ENCODE assay signal across 8 mouse cellular contexts in the genomic region with DNA sequence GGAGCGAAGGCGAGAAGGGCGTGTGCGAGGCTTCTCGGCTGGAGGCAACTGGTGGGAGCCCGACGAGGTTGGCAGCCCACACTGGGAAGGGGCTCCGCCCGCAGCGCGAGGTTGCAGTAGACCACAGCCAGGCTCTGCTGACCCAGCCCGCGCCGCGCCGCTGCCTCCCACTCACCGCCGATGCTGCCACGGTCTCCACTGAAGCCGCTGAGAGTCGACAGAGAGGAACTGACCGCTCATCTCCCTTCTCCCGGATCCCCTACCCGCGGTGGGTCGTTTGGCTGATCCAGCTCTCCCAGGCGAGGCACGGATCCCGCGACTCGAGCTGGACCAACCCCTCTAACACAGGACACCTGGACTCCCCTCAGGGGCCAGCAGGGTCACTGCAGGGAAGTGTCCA. TPM values are rescaled to one million over a fixed set of nuclear protein-coding genes. Genes with fewer than 3 reads are reported as not detected.
A peak's percentile ranks its signal among the peaks of the same experiment; 100 is the strongest.
DNase-seq lines count a peak whose midpoint lies in the region; ATAC-seq and TF ChIP-seq lines count a peak whose summit lies in the region.

A gene (plus strand): TSS at position 113 of the 400 bp plus-strand sequence.

- H3K4me1 ChIP-seq in E14TG2a.4 (replicated peaks; ENCODE audit: low read depth, low read length) = peaks cover 34% of the 10 kb centered on the region
- H3K4me1 ChIP-seq in forebrain, postnatal 0 days (ENCODE audit: insufficient read depth) = no peaks in the 10 kb centered on the region; the same call in 1 of the 2 replicates

- ATAC-seq in forebrain, postnatal 0 days = peak; percentile 21; the same call in 1 of the 2 replicates
- ATAC-seq in CD4-positive, CD25-positive, alpha-beta regulatory T cell, adult 4 months = no peak

- no peak for TF ChIP-seq CTCF in E14TG2a.4 (conservative IDR thresholded peaks at IDR 0.05; ENCODE audit: low read length)
- TF ChIP-seq CTCF in forebrain, postnatal 0 days (IDR thresholded peaks at IDR 0.05; ENCODE audit: low read depth) = no peak

- H3K27me3 ChIP-seq in E14TG2a.4 (ENCODE audit: insufficient read depth, low read length) = peaks cover 80% of the 10 kb centered on the region
- peaks cover 13% of the 10 kb centered on the region; the same call in 1 of the 2 replicates for H3K27me3 ChIP-seq in forebrain, postnatal 0 days (ENCODE audit: insufficient read depth, low read length)

- H3K4me3 ChIP-seq in E14TG2a.4 (replicated peaks; ENCODE audit: low read length) = peak within 1 kb of the TSS; percentile 69
- H3K4me3 ChIP-seq in forebrain, postnatal 0 days (ENCODE audit: low read depth, low read length) = peak within 1 kb of the TSS; percentile 27

- WGBS in forebrain, postnatal 0 days = under 1% methylated on average over 31 of the region's 31 CpGs

- no peak within 1 kb of the TSS for H3K27ac ChIP-seq in forebrain, postnatal 0 days (ENCODE audit: low read depth, low read length)

- H3K36me3 ChIP-seq in E14TG2a.4 (ENCODE audit: insufficient read depth, low read length) = no peaks in the 10 kb centered on the region
- H3K36me3 ChIP-seq in forebrain, postnatal 0 days (ENCODE audit: insufficient read depth) = no peaks in the 10 kb centered on the region

- 0 out of 2 replicates have a peak, but pooled peaks cover 4% of the 10 kb centered on the region for H3K9me3 ChIP-seq in E14TG2a.4 (ENCODE audit: low read length)
- no peaks in the 10 kb centered on the region for H3K9me3 ChIP-seq in forebrain, postnatal 0 days (ENCODE audit: low read length)

- H3K4me2 ChIP-seq in forebrain, postnatal 0 days (ENCODE audit: low read depth) = peak within 1 kb of the TSS; percentile 55

- H3K9ac ChIP-seq in forebrain, postnatal 0 days = peak within 1 kb of the TSS; percentile 37; the same call in 1 of the 2 replicates

- peak; percentile 17 to 20 for DNase-seq in cerebellum, postnatal 10 days
- DNase-seq in cerebellum, postnatal 25 days = no peak
- no peak for DNase-seq in forebrain, postnatal 0 days
- DNase-seq in lung, postnatal 36 days = peak; percentile 2
- no peak for DNase-seq in frontal cortex, postnatal 25 days (ENCODE audit: low spot score in 2 of 2)
- DNase-seq in layer of hippocampus, adult 11-12 months (ENCODE audit: low spot score) = no peak

RNA-seq across cellular contexts. Expression of the gene that starts here (rescaled TPM):
- 1.3 and 1.4 TPM in 2 replicates for total RNA-seq in forebrain, postnatal 0 days (2014; rRNA removed)
- 0.54 and 0.62 TPM in 2 replicates for polyA plus RNA-seq in forebrain, postnatal 0 days (2015; fragmentation: Nextera tagmentation; extraction: Ambion mirVana)
- not detected for polyA plus RNA-seq in CD4-positive, CD25-positive, alpha-beta regulatory T cell, adult 4 months (2017; shearing (Covaris generic))

Comparison
In these comparisons a context has a peak if more than half of its experiments do, and no peak if none do; other contexts are left out.
1. DNase-seq: peak in cerebellum, postnatal 10 days (2 of 2) and lung, postnatal 36 days (single experiment); none in cerebellum, postnatal 25 days (0 of 2), forebrain, postnatal 0 days (single experiment), frontal cortex, postnatal 25 days (0 of 2) and layer of hippocampus, adult 11-12 months (single experiment).